Mouse (Mus musculus): Measurements from ENCODE around the gene Mlana. TPM values are rescaled to one million over a fixed set of nuclear protein-coding genes. Genes with fewer than 3 reads are reported as not detected.

Mlana gene
- polyA plus RNA-seq, 1 experiment from 2014 or later: not detected

- ATAC-seq (ENCODE audit: insufficient read depth, low FRiP score, low read depth): no peak
- Histone ChIP-seq H3K27ac (no peak overlapping the region), H3K9ac (no peak overlapping the region), H3K36me3 (no peaks in the 10 kb centered on the region), H3K9me3 (no peaks in the 10 kb centered on the region), H3K27me3 (replicated peaks) (no peaks in the 10 kb centered on the region), H3K4me3 (replicated peaks) (no peak overlapping the region), H3K4me2 (no peak overlapping the region), H3K4me1 (no peaks in the 10 kb centered on the region)
- whole genome bisulfite sequencing: 76% methylated on average over 6 of the region's 6 CpGs
Measured at GRCm38 (mm10) chr19:29678181-29678778, 19.3 kb upstream of the Mlana start.

GRCm38 (mm10) chr19:29680182-29681152 is 17.2 kb upstream of the Mlana start:
- no peak; the same call in 1 of the 2 replicates for ATAC-seq (ENCODE audit: insufficient read depth, low FRiP score, low read depth)
- H3K4me1 ChIP-seq: no peaks in the 10 kb centered on the region
- no peak overlapping the region for H3K4me3 ChIP-seq (replicated peaks)
- H3K36me3 ChIP-seq: no peaks in the 10 kb centered on the region
- no peak overlapping the region for H3K4me2 ChIP-seq
- H3K27ac ChIP-seq: no peak overlapping the region
- H3K27me3 ChIP-seq (replicated peaks): no peaks in the 10 kb centered on the region
- no peaks in the 10 kb centered on the region for H3K9me3 ChIP-seq
- no peak overlapping the region for H3K9ac ChIP-seq
- 47% methylated on average over 13 of the region's 13 CpGs for WGBS

DNA sequence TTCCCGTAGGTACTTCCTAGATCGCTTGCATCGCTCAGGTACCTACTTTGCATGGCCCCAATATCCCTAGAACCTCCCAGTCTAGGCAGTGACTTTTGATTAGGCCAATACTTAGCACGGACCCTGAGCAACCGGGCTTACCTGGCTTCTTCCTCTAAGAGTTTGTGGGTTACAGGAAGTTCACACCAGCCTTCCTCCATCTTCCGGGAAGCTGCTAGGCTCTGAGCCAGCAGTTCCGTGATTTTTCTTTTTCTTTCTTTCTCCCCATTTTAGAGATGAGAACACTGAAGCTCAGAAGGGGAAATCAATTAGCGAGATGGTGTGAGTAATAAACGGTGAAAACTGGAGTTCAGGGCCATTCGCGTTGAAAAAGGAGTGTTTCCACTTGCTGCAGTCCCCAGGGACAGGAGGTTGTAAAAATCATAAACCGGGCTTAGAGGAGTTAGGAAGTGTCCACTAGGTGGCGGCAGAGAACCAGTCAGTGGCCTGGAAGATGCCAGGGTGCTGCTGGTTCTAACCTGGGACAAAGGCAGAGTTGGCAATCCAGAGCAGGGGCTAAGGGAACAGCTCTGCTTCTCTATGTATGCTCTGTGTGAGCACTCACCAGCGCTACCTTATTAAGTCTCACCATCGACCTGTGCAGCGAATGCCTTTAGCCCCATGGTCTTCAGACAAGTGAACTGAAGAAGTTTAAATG is 13.6 kb upstream of the Mlana start:
- Histone ChIP-seq H3K4me3 (replicated peaks) (no peak overlapping the region), H3K36me3 (no peaks in the 10 kb centered on the region), H3K9ac (no peak overlapping the region), H3K27ac (no peak overlapping the region), H3K27me3 (replicated peaks) (no peaks in the 10 kb centered on the region), H3K9me3 (no peaks in the 10 kb centered on the region), H3K4me1 (no peaks in the 10 kb centered on the region), H3K4me2 (no peak overlapping the region)
- no peak for ATAC-seq (ENCODE audit: insufficient read depth, low FRiP score, low read depth)
- WGBS: 49% methylated on average over 16 of the region's 16 CpGs

GRCm38 (mm10) chr19:29695071-29695470 is 2.6 kb upstream of the Mlana start:
- H3K4me1 ChIP-seq: no peaks in the 10 kb centered on the region
- no peak overlapping the region for H3K4me3 ChIP-seq (replicated peaks)
- ATAC-seq (ENCODE audit: insufficient read depth, low FRiP score, low read depth): no peak
- H3K27me3 ChIP-seq (replicated peaks): no peaks in the 10 kb centered on the region
- WGBS: 95% methylated on average over 10 of the region's 10 CpGs
- no peak overlapping the region for H3K4me2 ChIP-seq
- no peaks in the 10 kb centered on the region for H3K36me3 ChIP-seq
- no peak overlapping the region for H3K27ac ChIP-seq
- no peak overlapping the region for H3K9ac ChIP-seq
- no peaks in the 10 kb centered on the region for H3K9me3 ChIP-seq

- Histone ChIP-seq H3K27ac (no peak overlapping the region), H3K27me3 (replicated peaks) (no peaks in the 10 kb centered on the region), H3K9me3 (no peaks in the 10 kb centered on the region), H3K36me3 (no peaks in the 10 kb centered on the region), H3K4me1 (no peaks in the 10 kb centered on the region), H3K9ac (no peak overlapping the region), H3K4me2 (no peak overlapping the region), H3K4me3 (replicated peaks) (no peak overlapping the region)
- WGBS: 96% methylated on average over 4 of the region's 4 CpGs
- no peak for ATAC-seq (ENCODE audit: insufficient read depth, low FRiP score, low read depth)
Measured at GRCm38 (mm10) chr19:29696309-29696708, 1.3 kb upstream of the Mlana start.

DNA sequence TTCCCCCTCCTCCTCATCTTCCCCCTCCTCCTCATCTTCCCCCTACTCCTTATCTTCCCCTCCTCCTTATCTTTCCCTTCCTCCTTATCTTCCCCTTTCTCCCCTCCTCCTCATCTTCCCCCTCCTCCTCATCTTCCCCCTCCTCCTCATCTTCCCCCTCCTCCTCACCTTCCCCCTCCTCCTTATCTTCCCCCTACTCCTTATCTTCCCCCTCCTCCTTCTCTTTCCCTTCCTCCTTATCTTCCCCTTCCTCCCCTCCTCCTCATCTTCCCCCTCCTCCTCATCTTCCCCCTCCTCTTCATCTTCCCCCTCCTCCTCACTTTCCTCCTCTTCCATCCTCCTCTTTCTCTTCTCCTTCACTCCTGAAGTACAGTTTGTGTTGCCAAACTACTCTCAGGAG is 784 bp upstream of the Mlana start:
- H3K4me2 ChIP-seq: no peak overlapping the region

DNA sequence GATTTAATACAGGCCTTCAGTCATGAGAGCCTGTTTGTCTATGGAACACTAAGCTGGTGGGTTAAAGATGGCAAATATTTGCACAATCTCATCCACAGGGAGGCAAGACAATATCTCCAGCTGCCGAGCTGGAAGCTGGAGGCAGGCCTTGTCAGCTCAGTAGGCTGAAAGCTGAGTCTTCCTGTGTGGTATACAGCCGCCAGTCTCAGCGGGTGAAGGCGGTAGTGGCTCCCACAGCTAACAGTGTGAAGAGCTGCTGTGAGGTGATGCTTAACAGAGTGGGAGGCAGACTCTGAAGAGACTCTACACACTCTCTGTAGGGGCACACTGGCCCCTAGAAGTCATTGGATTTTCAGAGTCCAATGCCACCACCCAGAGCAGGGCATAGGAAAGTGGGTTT is 4.1 kb downstream of the Mlana start:
- 49% methylated on average over 4 of the region's 4 CpGs for WGBS
- Histone ChIP-seq H3K4me1 (no peaks in the 10 kb centered on the region), H3K9ac (no peak overlapping the region), H3K9me3 (no peaks in the 10 kb centered on the region), H3K27ac (no peak overlapping the region), H3K27me3 (replicated peaks) (no peaks in the 10 kb centered on the region), H3K4me2 (no peak overlapping the region), H3K36me3 (no peaks in the 10 kb centered on the region), H3K4me3 (replicated peaks) (no peak overlapping the region)
- ATAC-seq (ENCODE audit: insufficient read depth, low FRiP score, low read depth): no peak

More for the DNA sequence above, 784 bp upstream of the Mlana start:
- Histone ChIP-seq H3K9me3 (no peaks in the 10 kb centered on the region), H3K4me1 (no peaks in the 10 kb centered on the region), H3K27ac (no peak overlapping the region), H3K9ac (no peak overlapping the region), H3K36me3 (no peaks in the 10 kb centered on the region), H3K4me3 (replicated peaks) (no peak overlapping the region), H3K27me3 (replicated peaks) (no peaks in the 10 kb centered on the region)
- ATAC-seq (ENCODE audit: insufficient read depth, low FRiP score, low read depth): no peak

- 93% methylated on average over 13 of the region's 13 CpGs for WGBS
- Histone ChIP-seq H3K27ac (no peak overlapping the region), H3K36me3 (no peaks in the 10 kb centered on the region), H3K4me1 (no peaks in the 10 kb centered on the region), H3K9me3 (no peaks in the 10 kb centered on the region), H3K4me2 (no peak overlapping the region), H3K9ac (no peak overlapping the region), H3K4me3 (replicated peaks) (no peak overlapping the region), H3K27me3 (replicated peaks) (no peaks in the 10 kb centered on the region)
- ATAC-seq (ENCODE audit: insufficient read depth, low FRiP score, low read depth): no peak
Measured at GRCm38 (mm10) chr19:29704436-29704835, 6.8 kb downstream of the Mlana start.

- Histone ChIP-seq H3K36me3 (no peaks in the 10 kb centered on the region), H3K9ac (no peak overlapping the region), H3K4me1 (no peaks in the 10 kb centered on the region), H3K4me3 (replicated peaks) (no peak overlapping the region), H3K9me3 (no peaks in the 10 kb centered on the region), H3K27me3 (replicated peaks) (no peaks in the 10 kb centered on the region), H3K27ac (no peak overlapping the region), H3K4me2 (no peak overlapping the region; the same call in 1 of the 2 replicates)
- ATAC-seq (ENCODE audit: insufficient read depth, low FRiP score, low read depth): no peak
- 82% methylated on average over 9 of the region's 9 CpGs for WGBS
Measured at GRCm38 (mm10) chr19:29707314-29707898, 9.8 kb downstream of the Mlana start.

DNA sequence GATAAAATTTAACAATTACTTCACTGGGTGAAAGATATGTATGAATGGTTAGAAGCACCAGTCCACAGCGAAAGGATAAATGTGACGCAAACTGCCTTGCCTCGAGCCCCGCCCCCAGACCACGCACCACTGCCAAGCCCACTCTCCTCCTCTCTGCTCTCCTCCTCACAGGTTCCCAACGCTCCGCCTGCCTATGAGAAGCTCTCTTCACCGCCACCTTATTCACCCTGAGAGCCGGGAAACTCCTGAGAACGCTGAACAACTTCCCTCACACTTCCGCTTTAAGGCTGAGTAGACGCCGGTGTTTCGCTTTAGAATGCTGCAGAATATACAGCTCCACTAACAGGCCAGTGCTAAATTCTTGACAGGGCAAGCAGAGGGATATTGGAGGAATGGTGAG is 10.4 kb downstream of the Mlana start:
- no peak overlapping the region for H3K9ac ChIP-seq
- H3K27me3 ChIP-seq (replicated peaks): no peaks in the 10 kb centered on the region
- H3K9me3 ChIP-seq: no peaks in the 10 kb centered on the region
- H3K4me1 ChIP-seq: no peaks in the 10 kb centered on the region
- ATAC-seq (ENCODE audit: insufficient read depth, low FRiP score, low read depth): no peak
- WGBS: 40% methylated on average over 14 of the region's 14 CpGs
- peak overlapping the region; percentile 28 for H3K4me3 ChIP-seq (replicated peaks)
- H3K36me3 ChIP-seq: no peaks in the 10 kb centered on the region
- no peak overlapping the region for H3K27ac ChIP-seq
- peak overlapping the region; percentile 44 for H3K4me2 ChIP-seq

DNA sequence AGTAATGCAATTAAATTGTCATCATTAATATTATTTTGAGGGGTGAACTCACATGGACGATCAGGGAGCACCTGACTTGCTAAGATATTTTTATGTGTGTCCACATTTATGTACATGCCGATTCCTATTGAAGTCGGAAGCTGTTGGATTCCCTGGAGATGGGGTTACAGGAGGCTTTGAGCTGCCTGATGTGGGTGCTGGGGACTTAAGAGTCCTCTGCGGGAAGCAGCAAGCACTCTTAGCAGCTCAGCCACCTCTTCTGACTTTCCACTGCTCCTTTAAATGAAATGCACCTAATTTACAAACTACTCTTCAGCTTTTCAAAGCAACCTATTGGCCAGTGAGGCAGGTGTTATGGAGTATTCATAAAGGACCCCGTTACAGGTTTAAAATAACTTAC is 10.8 kb downstream of the Mlana start:
- 43% methylated on average over 5 of the region's 5 CpGs for WGBS

More for the DNA sequence above, 10.8 kb downstream of the Mlana start:
- peak overlapping the region; percentile 44 for H3K4me2 ChIP-seq
- H3K9ac ChIP-seq: no peak overlapping the region
- H3K36me3 ChIP-seq: no peaks in the 10 kb centered on the region
- no peaks in the 10 kb centered on the region for H3K27me3 ChIP-seq (replicated peaks)
- no peaks in the 10 kb centered on the region for H3K4me1 ChIP-seq
- no peak for ATAC-seq (ENCODE audit: insufficient read depth, low FRiP score, low read depth)
- H3K27ac ChIP-seq: no peak overlapping the region
- peak overlapping the region; percentile 28 for H3K4me3 ChIP-seq (replicated peaks)
- no peaks in the 10 kb centered on the region for H3K9me3 ChIP-seq
